8 mouse cellular contexts compared by ENCODE assay signal in the genomic region with DNA sequence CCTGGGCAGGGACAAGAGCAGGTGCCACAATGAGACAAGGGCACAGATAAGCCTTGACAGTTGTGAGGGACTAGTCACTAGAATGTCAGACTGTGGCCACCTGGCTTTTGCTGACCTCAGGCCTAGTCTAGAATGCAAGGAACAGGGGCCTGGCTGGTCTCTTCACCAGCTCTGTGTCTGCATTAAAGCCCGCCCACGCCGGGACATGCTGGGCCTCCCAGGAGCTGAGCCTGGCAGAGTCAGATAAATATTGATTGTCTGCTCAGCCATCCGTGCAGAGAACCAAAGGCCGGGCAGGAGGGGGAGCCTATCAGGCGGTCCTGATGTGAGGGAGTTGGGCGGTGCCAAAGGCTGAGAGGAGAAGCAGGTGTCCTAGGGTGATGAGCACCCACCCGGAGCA. TPM values are rescaled to one million over a fixed set of nuclear protein-coding genes. Genes with fewer than 3 reads are reported as not detected.
DNase-seq lines count a peak whose midpoint lies in the region; ATAC-seq and TF ChIP-seq lines count a peak whose summit lies in the region.

No protein-coding gene starts in this region.

- no peaks in the 10 kb centered on the region for H3K27me3 ChIP-seq in heart, embryonic 11.5 days (ENCODE audit: control insufficient read depth, insufficient read depth, low read length)
- H3K27me3 ChIP-seq in forebrain, embryonic 10.5 days (ENCODE audit: poor library complexity, severe bottlenecking): peaks cover 30% of the 10 kb centered on the region
- H3K27me3 ChIP-seq in liver, embryonic 14.5 days (ENCODE audit: control insufficient read depth, insufficient read depth, low read length): no peaks in the 10 kb centered on the region

- DNase-seq in heart, postnatal 14 days: no peak
- peak; percentile 71 for DNase-seq in Muller cell, postnatal 12 days (ENCODE audit: inconsistent ontology term)
- peak; percentile 54 for DNase-seq in forebrain, embryonic 10.5 days (ENCODE audit: extremely low spot score, low spot score)
- DNase-seq in liver, embryonic 14.5 days (ENCODE audit: low read depth in 3 of 3, low spot score in 3 of 3): peak; percentile 98
- DNase-seq in spleen, postnatal 14 days (ENCODE audit: low spot score in 2 of 2): peak; percentile 76
- DNase-seq in urinary bladder, adult 2 months (ENCODE audit: low spot score): no peak
- DNase-seq in B cell, adult 2 months: no peak

- WGBS in heart, embryonic 11.5 days (ENCODE audit: insufficient replicate concordance): 14% methylated on average over 8 of the region's 8 CpGs
- 12% methylated on average over 8 of the region's 8 CpGs for WGBS in forebrain, embryonic 10.5 days
- 6% methylated on average over 8 of the region's 8 CpGs for WGBS in liver, embryonic 14.5 days (ENCODE audit: insufficient replicate concordance)

- no peaks in the 10 kb centered on the region for H3K36me3 ChIP-seq in heart, embryonic 11.5 days (ENCODE audit: control insufficient read depth, insufficient read depth, low read length)
- H3K36me3 ChIP-seq in forebrain, embryonic 10.5 days (replicated peaks): no peaks in the 10 kb centered on the region
- no peaks in the 10 kb centered on the region for H3K36me3 ChIP-seq in liver, embryonic 14.5 days (replicated peaks; ENCODE audit: control insufficient read depth, insufficient read depth, low read depth)

- peak; percentile 43 for TF ChIP-seq CTCF in liver, embryonic 14.5 days (IDR thresholded peaks at IDR 0.05; ENCODE audit: low read depth)

- H3K4me1 ChIP-seq in heart, embryonic 11.5 days (ENCODE audit: control insufficient read depth, insufficient read depth, low read length): peaks cover 18% of the 10 kb centered on the region
- peaks cover 29% of the 10 kb centered on the region for H3K4me1 ChIP-seq in forebrain, embryonic 10.5 days
- H3K4me1 ChIP-seq in liver, embryonic 14.5 days (replicated peaks; ENCODE audit: control insufficient read depth in 2 of 2, insufficient read depth in 2 of 2, low read length in 1 of 2): peaks cover 41 to 68% of the 10 kb centered on the region in 2 experiments

- H3K27ac ChIP-seq in heart, embryonic 11.5 days (ENCODE audit: low read depth, low read length): peak overlapping the region; percentile 80
- peak overlapping the region; percentile 76 for H3K27ac ChIP-seq in forebrain, embryonic 10.5 days
- H3K27ac ChIP-seq in liver, embryonic 14.5 days: peak overlapping the region; percentile 93

- TF ChIP-seq EP300 in liver, embryonic 14.5 days (IDR thresholded peaks at IDR 0.05; ENCODE audit: low read depth): peak; percentile 97

- no peaks in the 10 kb centered on the region for H3K9me3 ChIP-seq in heart, embryonic 11.5 days (replicated peaks; ENCODE audit: control insufficient read depth, low read length)
- no peaks in the 10 kb centered on the region for H3K9me3 ChIP-seq in forebrain, embryonic 10.5 days
- H3K9me3 ChIP-seq in liver, embryonic 14.5 days (ENCODE audit: control insufficient read depth, low read length): no peaks in the 10 kb centered on the region

- no peak overlapping the region for H3K4me2 ChIP-seq in heart, embryonic 11.5 days
- peak overlapping the region; percentile 78 for H3K4me2 ChIP-seq in liver, embryonic 14.5 days (ENCODE audit: low read depth)

- H3K4me3 ChIP-seq in heart, embryonic 11.5 days (ENCODE audit: low read depth, low read length): no peak overlapping the region
- no peak overlapping the region for H3K4me3 ChIP-seq in forebrain, embryonic 10.5 days
- peak overlapping the region; percentile 17 to 31; a peak in 3 of 4 replicates for H3K4me3 ChIP-seq in liver, embryonic 14.5 days (ENCODE audit: insufficient read depth in 1 of 2, low read depth in 2 of 2, low read length in 2 of 2)

- no peak overlapping the region for H3K9ac ChIP-seq in heart, embryonic 11.5 days (ENCODE audit: low read depth, low read length)
- peak overlapping the region; percentile 71 for H3K9ac ChIP-seq in liver, embryonic 14.5 days (replicated peaks)

- intact Hi-C loops in heart, postnatal 14 days (cut with DNase I): no loop called here

- peak; percentile 95 for ATAC-seq in heart, embryonic 11.5 days (replicated peaks; ENCODE audit: insufficient number of reproducible peaks, low FRiP score, low TSS enrichment)
- peak; percentile 98 for ATAC-seq in liver, embryonic 14.5 days (ENCODE audit: insufficient read depth)

RNA-seq across cellular contexts. Expression of gene Atp2b4, which starts 24.7 kb away (rescaled TPM):
- 26.1 and 35.6 TPM in 2 replicates for polyA plus RNA-seq in heart, embryonic 11.5 days (2014; fragmentation: Nextera tagmentation; extraction: Ambion mirVana)
- 10 to 100 TPM; 29.9 to 32.2 TPM for total RNA-seq in heart, postnatal 14 days (2021)
- 3.2 and 4.2 TPM in 2 replicates for polyA plus RNA-seq in forebrain, embryonic 10.5 days (2016; fragmentation: Nextera tagmentation; extraction: Ambion mirVana)
- polyA plus RNA-seq in liver, embryonic 14.5 days (2012; rRNA removed): 13.3 and 16.5 TPM in 2 replicates
- 33.1 and 37.7 TPM in 2 replicates for polyA plus RNA-seq in liver, embryonic 14.5 days (2014; fragmentation: Nextera tagmentation; extraction: Ambion mirVana)
- polyA plus RNA-seq in urinary bladder, adult 2 months (2012; rRNA removed): 113 and 189 TPM in 2 replicates

Comparison
In these comparisons a context has a peak if more than half of its experiments do, and no peak if none do; other contexts are left out.
1. H3K4me3 ChIP-seq: peak in liver, embryonic 14.5 days (2 of 2); none in heart, embryonic 11.5 days (single experiment) and forebrain, embryonic 10.5 days (single experiment).
2. DNase-seq: peak in Muller cell, postnatal 12 days (single experiment), forebrain, embryonic 10.5 days (single experiment), liver, embryonic 14.5 days (3 of 3) and spleen, postnatal 14 days (2 of 2); none in heart, postnatal 14 days (0 of 2), urinary bladder, adult 2 months (single experiment) and B cell, adult 2 months (0 of 2).
3. Peak in every context shown above with its lines, with median percentiles within 50 percentile points of each other: H3K27ac ChIP-seq.